Mouse (Mus musculus): ENCODE data around the gene Sppl3. TPM values are rescaled to one million over a fixed set of nuclear protein-coding genes. Genes with fewer than 3 reads are reported as not detected.

Gene Sppl3
- polyA plus RNA-seq, 1 experiment from 2014 or later = 43.6 TPM

GRCm38 (mm10) chr5:115139124-115139523 is 128.2 kb downstream of the Sppl3 start:
- no peak for DNase-seq (ENCODE audit: low spot score)
- no peak overlapping the region for H3K4me2 ChIP-seq (ENCODE audit: low read depth, low read length)
- no peaks in the 10 kb centered on the region for H3K9me3 ChIP-seq (replicated peaks; ENCODE audit: control insufficient read depth, low read length)
- H3K4me1 ChIP-seq (ENCODE audit: control insufficient read depth, insufficient read depth, low read length) = no peaks in the 10 kb centered on the region
- 55% methylated on average over 4 of the region's 4 CpGs for WGBS
- no peak overlapping the region for H3K4me3 ChIP-seq (ENCODE audit: low read depth, low read length)
- H3K27ac ChIP-seq (replicated peaks; ENCODE audit: low read depth, low read length) = no peak overlapping the region
- H3K9ac ChIP-seq (replicated peaks; ENCODE audit: low read length) = no peak overlapping the region
- H3K36me3 ChIP-seq (replicated peaks; ENCODE audit: control insufficient read depth, insufficient read depth, low read depth, low read length) = no peaks in the 10 kb centered on the region
- no peak for ATAC-seq (replicated peaks; ENCODE audit: insufficient number of reproducible peaks, low FRiP score, low TSS enrichment, low read depth)
- no peaks in the 10 kb centered on the region for H3K27me3 ChIP-seq (ENCODE audit: control insufficient read depth, insufficient read depth, low read length)

- H3K27ac ChIP-seq (replicated peaks; ENCODE audit: low read depth, low read length) = no peak overlapping the region
- no peaks in the 10 kb centered on the region for H3K36me3 ChIP-seq (replicated peaks; ENCODE audit: control insufficient read depth, insufficient read depth, low read depth, low read length)
- no peak for DNase-seq (ENCODE audit: low spot score)
- no peak overlapping the region for H3K4me2 ChIP-seq (ENCODE audit: low read depth, low read length)
- no peaks in the 10 kb centered on the region for H3K4me1 ChIP-seq (ENCODE audit: control insufficient read depth, insufficient read depth, low read length)
- no peak overlapping the region for H3K4me3 ChIP-seq (ENCODE audit: low read depth, low read length)
- H3K9me3 ChIP-seq (replicated peaks; ENCODE audit: control insufficient read depth, low read length) = no peaks in the 10 kb centered on the region
- no peak overlapping the region for H3K9ac ChIP-seq (replicated peaks; ENCODE audit: low read length)
- WGBS = 71% methylated on average over 3 of the region's 3 CpGs
- ATAC-seq (replicated peaks; ENCODE audit: insufficient number of reproducible peaks, low FRiP score, low TSS enrichment, low read depth) = no peak
- no peaks in the 10 kb centered on the region for H3K27me3 ChIP-seq (ENCODE audit: control insufficient read depth, insufficient read depth, low read length)
Observed at GRCm38 (mm10) chr5:115140726-115141125, 129.8 kb downstream of the Sppl3 start.

- Histone ChIP-seq H3K4me1 (ENCODE audit: control insufficient read depth, insufficient read depth, low read length) (no peaks in the 10 kb centered on the region), H3K4me2 (ENCODE audit: low read depth, low read length) (no peak overlapping the region), H3K9me3 (replicated peaks; ENCODE audit: control insufficient read depth, low read length) (no peaks in the 10 kb centered on the region), H3K9ac (replicated peaks; ENCODE audit: low read length) (no peak overlapping the region), H3K27me3 (ENCODE audit: control insufficient read depth, insufficient read depth, low read length) (no peaks in the 10 kb centered on the region), H3K27ac (replicated peaks; ENCODE audit: low read depth, low read length) (no peak overlapping the region), H3K36me3 (replicated peaks; ENCODE audit: control insufficient read depth, insufficient read depth, low read depth, low read length) (no peaks in the 10 kb centered on the region), H3K4me3 (ENCODE audit: low read depth, low read length) (no peak overlapping the region)
- 87% methylated on average over 9 of the region's 9 CpGs for WGBS
- DNase-seq (ENCODE audit: low spot score) = no peak
- ATAC-seq (replicated peaks; ENCODE audit: insufficient number of reproducible peaks, low FRiP score, low TSS enrichment, low read depth) = no peak
Observed at GRCm38 (mm10) chr5:115142166-115142697, 131.3 kb downstream of the Sppl3 start.

- no peak overlapping the region for H3K4me3 ChIP-seq (ENCODE audit: low read depth, low read length)
- no peak overlapping the region for H3K9ac ChIP-seq (replicated peaks; ENCODE audit: low read length)
- no peaks in the 10 kb centered on the region for H3K27me3 ChIP-seq (ENCODE audit: control insufficient read depth, insufficient read depth, low read length)
- no peaks in the 10 kb centered on the region for H3K4me1 ChIP-seq (ENCODE audit: control insufficient read depth, insufficient read depth, low read length)
- DNase-seq (ENCODE audit: low spot score) (no peak), ATAC-seq (replicated peaks; ENCODE audit: insufficient number of reproducible peaks, low FRiP score, low TSS enrichment, low read depth) (no peak)
- no peaks in the 10 kb centered on the region for H3K36me3 ChIP-seq (replicated peaks; ENCODE audit: control insufficient read depth, insufficient read depth, low read depth, low read length)
- no peaks in the 10 kb centered on the region for H3K9me3 ChIP-seq (replicated peaks; ENCODE audit: control insufficient read depth, low read length)
- H3K27ac ChIP-seq (replicated peaks; ENCODE audit: low read depth, low read length) = no peak overlapping the region
- no peak overlapping the region for H3K4me2 ChIP-seq (ENCODE audit: low read depth, low read length)
- WGBS = 80% methylated on average over 10 of the region's 10 CpGs
Observed at GRCm38 (mm10) chr5:115143552-115143951, 132.6 kb downstream of the Sppl3 start.

GRCm38 (mm10) chr5:115144471-115144870 is 133.5 kb downstream of the Sppl3 start:
- 58% methylated on average over 6 of the region's 6 CpGs for WGBS
- H3K27me3 ChIP-seq (ENCODE audit: control insufficient read depth, insufficient read depth, low read length) = no peaks in the 10 kb centered on the region

GRCm38 (mm10) chr5:115145253-115145968 is 134.5 kb downstream of the Sppl3 start:
- H3K36me3 ChIP-seq (replicated peaks; ENCODE audit: control insufficient read depth, insufficient read depth, low read depth, low read length) = peaks cover 13% of the 10 kb centered on the region
- no peak for ATAC-seq (replicated peaks; ENCODE audit: insufficient number of reproducible peaks, low FRiP score, low TSS enrichment, low read depth)
- 85% methylated on average over 11 of the region's 11 CpGs for WGBS

More at GRCm38 (mm10) chr5:115144471-115144870, 133.5 kb downstream of the Sppl3 start:
- H3K27ac ChIP-seq (replicated peaks; ENCODE audit: low read depth, low read length) = no peak overlapping the region
- H3K4me3 ChIP-seq (ENCODE audit: low read depth, low read length) = no peak overlapping the region
- H3K36me3 ChIP-seq (replicated peaks; ENCODE audit: control insufficient read depth, insufficient read depth, low read depth, low read length) = peaks cover 3% of the 10 kb centered on the region
- H3K9me3 ChIP-seq (replicated peaks; ENCODE audit: control insufficient read depth, low read length) = no peaks in the 10 kb centered on the region
- H3K4me2 ChIP-seq (ENCODE audit: low read depth, low read length) = no peak overlapping the region
- ATAC-seq (replicated peaks; ENCODE audit: insufficient number of reproducible peaks, low FRiP score, low TSS enrichment, low read depth) (no peak), DNase-seq (ENCODE audit: low spot score) (no peak)
- H3K4me1 ChIP-seq (ENCODE audit: control insufficient read depth, insufficient read depth, low read length) = no peaks in the 10 kb centered on the region
- H3K9ac ChIP-seq (replicated peaks; ENCODE audit: low read length) = no peak overlapping the region

GRCm38 (mm10) chr5:115145976-115146746 is 135.2 kb downstream of the Sppl3 start:
- H3K4me1 ChIP-seq (ENCODE audit: control insufficient read depth, insufficient read depth, low read length) = no peaks in the 10 kb centered on the region

More at GRCm38 (mm10) chr5:115145253-115145968, 134.5 kb downstream of the Sppl3 start:
- no peaks in the 10 kb centered on the region for H3K9me3 ChIP-seq (replicated peaks; ENCODE audit: control insufficient read depth, low read length)
- no peak overlapping the region for H3K4me3 ChIP-seq (ENCODE audit: low read depth, low read length)
- H3K4me2 ChIP-seq (ENCODE audit: low read depth, low read length) = no peak overlapping the region
- no peaks in the 10 kb centered on the region for H3K4me1 ChIP-seq (ENCODE audit: control insufficient read depth, insufficient read depth, low read length)
- no peak overlapping the region for H3K9ac ChIP-seq (replicated peaks; ENCODE audit: low read length)
- DNase-seq (ENCODE audit: low spot score) = no peak
- no peak overlapping the region for H3K27ac ChIP-seq (replicated peaks; ENCODE audit: low read depth, low read length)
- no peaks in the 10 kb centered on the region for H3K27me3 ChIP-seq (ENCODE audit: control insufficient read depth, insufficient read depth, low read length)

GRCm38 (mm10) chr5:115146747-115147130 is 135.8 kb downstream of the Sppl3 start:
- no peak for DNase-seq (ENCODE audit: low spot score)
- Histone ChIP-seq H3K9me3 (replicated peaks; ENCODE audit: control insufficient read depth, low read length) (no peaks in the 10 kb centered on the region), H3K9ac (replicated peaks; ENCODE audit: low read length) (no peak overlapping the region), H3K27me3 (ENCODE audit: control insufficient read depth, insufficient read depth, low read length) (no peaks in the 10 kb centered on the region), H3K4me1 (ENCODE audit: control insufficient read depth, insufficient read depth, low read length) (no peaks in the 10 kb centered on the region), H3K27ac (replicated peaks; ENCODE audit: low read depth, low read length) (no peak overlapping the region), H3K4me2 (ENCODE audit: low read depth, low read length) (no peak overlapping the region), H3K4me3 (ENCODE audit: low read depth, low read length) (no peak overlapping the region), H3K36me3 (replicated peaks; ENCODE audit: control insufficient read depth, insufficient read depth, low read depth, low read length) (peaks cover 14% of the 10 kb centered on the region)
- ATAC-seq (replicated peaks; ENCODE audit: insufficient number of reproducible peaks, low FRiP score, low TSS enrichment, low read depth) = no peak

More at GRCm38 (mm10) chr5:115145976-115146746, 135.2 kb downstream of the Sppl3 start:
- Histone ChIP-seq H3K27ac (replicated peaks; ENCODE audit: low read depth, low read length) (no peak overlapping the region), H3K4me2 (ENCODE audit: low read depth, low read length) (no peak overlapping the region), H3K9ac (replicated peaks; ENCODE audit: low read length) (no peak overlapping the region), H3K9me3 (replicated peaks; ENCODE audit: control insufficient read depth, low read length) (no peaks in the 10 kb centered on the region), H3K27me3 (ENCODE audit: control insufficient read depth, insufficient read depth, low read length) (no peaks in the 10 kb centered on the region), H3K4me3 (ENCODE audit: low read depth, low read length) (no peak overlapping the region), H3K36me3 (replicated peaks; ENCODE audit: control insufficient read depth, insufficient read depth, low read depth, low read length) (peaks cover 14% of the 10 kb centered on the region)
- WGBS = 82% methylated on average over 6 of the region's 6 CpGs
- no peak for ATAC-seq (replicated peaks; ENCODE audit: insufficient number of reproducible peaks, low FRiP score, low TSS enrichment, low read depth)
- DNase-seq (ENCODE audit: low spot score) = no peak

All from embryonic facial prominence, embryonic 11.5 days (tissue).